Mouse (Mus musculus) limb, embryonic 13.5 days (tissue): Measurements from ENCODE around the gene Cep95. TPM values are rescaled to one million over a fixed set of nuclear protein-coding genes. Genes with fewer than 3 reads are reported as not detected.
"Not testable (repeated sequence)": the region's sequence is repeated elsewhere in the genome, so short reads cannot be mapped to it uniquely, and the experiment has no call there.

Experiments used
- ATAC-seq: fragments of 200-750 bp; cut with Nextera tagmentation; 2 replicates; pipeline ENCODE4 v1.8.0; 2017; ENCODE audit warnings: low read depth, moderate number of reproducible peaks, moderate TSS enrichment; ENCODE audit not compliant: low FRiP score
- H3K27ac ChIP-seq: fragments of 300-500 bp; sonication (generic); 2 replicates; pipeline ENCODE4 v1.5.1; 2015; ENCODE audit warnings: inconsistent platforms, mild to moderate bottlenecking, moderate library complexity
- H3K27me3 ChIP-seq: fragments of 300-500 bp; sonication (generic); 2 replicates; pipeline ENCODE4 v1.6.1; 2015; ENCODE audit warnings: mild to moderate bottlenecking, inconsistent platforms
- H3K36me3 ChIP-seq: fragments of 300-500 bp; sonication (generic); 2 replicates; pipeline ENCODE4 v1.6.1; 2015; ENCODE audit warnings: inconsistent platforms, mild to moderate bottlenecking, moderate library complexity
- H3K4me1 ChIP-seq: fragments of 300-500 bp; sonication (generic); 2 replicates; pipeline ENCODE4 v1.6.1; 2015; ENCODE audit warnings: inconsistent platforms
- H3K4me2 ChIP-seq: fragments of 300-500 bp; sonication (generic); replicated peaks from 2 replicates; pipeline ENCODE4 v1.6.1; 2015; ENCODE audit warnings: inconsistent platforms, mild to moderate bottlenecking, moderate library complexity
- H3K4me3 ChIP-seq: fragments of 300-500 bp; sonication (generic); 2 replicates; pipeline ENCODE4 v1.5.1; 2015; ENCODE audit warnings: moderate library complexity, mild to moderate bottlenecking, inconsistent platforms
- H3K9ac ChIP-seq: fragments of 300-500 bp; sonication (generic); 2 replicates; pipeline ENCODE4 v1.6.1; 2015; ENCODE audit warnings: mild to moderate bottlenecking, inconsistent platforms
- H3K9me3 ChIP-seq: fragments of 300-500 bp; sonication (generic); 2 replicates; pipeline ENCODE4 v1.6.1; 2016; ENCODE audit warnings: inconsistent platforms
- WGBS: fragments of 180-500 bp; shearing (Covaris S2); methylation state at CpG from one replicate; pipeline ENCODE4 v1.1.7; 2015; 5-methylcytosine and 5-hydroxymethylcytosine counted together
- polyA plus RNA-seq: library from polyadenylated mRNA; unstranded; fragments of >200 nt; fragmentation: Nextera tagmentation; extraction: Ambion mirVana; gene quantifications from 2 replicates; pipeline ENCODE4 v1.2.1, GENCODE M21; 2015

Cep95 gene
- polyA plus RNA-seq, 1 experiment from 2014 or later: 28.9 TPM

GRCm38 (mm10) chr11:106789649-106790048, 597 bp downstream of the Cep95 start:
- no peak for ATAC-seq
- Histone ChIP-seq H3K27ac (peak overlapping the region; percentile 97; the same call in 1 of the 2 replicates), H3K9me3 (no peaks in the 10 kb centered on the region), H3K9ac (peak overlapping the region; percentile 99), H3K4me3 (peak overlapping the region; percentile 94), H3K4me2 (peak overlapping the region; percentile 84), H3K36me3 (peaks cover 47% of the 10 kb centered on the region), H3K27me3 (no peaks in the 10 kb centered on the region), H3K4me1 (peaks cover 38% of the 10 kb centered on the region)
- WGBS: under 1% methylated on average over 6 of the region's 6 CpGs

- Histone ChIP-seq H3K9me3 (peaks cover 6% of the 10 kb centered on the region; the same call in 1 of the 2 replicates), H3K4me3 (no peak overlapping the region), H3K4me2 (no peak overlapping the region), H3K36me3 (peaks cover 54% of the 10 kb centered on the region), H3K9ac (no peak overlapping the region), H3K27me3 (no peaks in the 10 kb centered on the region), H3K4me1 (peaks cover 31% of the 10 kb centered on the region), H3K27ac (no peak overlapping the region)
- 75% methylated on average over 4 of the region's 4 CpGs for WGBS
- ATAC-seq: no peak
These were observed 4.8 kb downstream of the Cep95 start for GRCm38 (mm10) chr11:106793846-106794245.

- no peak overlapping the region for H3K4me3 ChIP-seq
- peak; percentile 67; the same call in 1 of the 2 replicates for ATAC-seq
- peaks cover 6% of the 10 kb centered on the region; the same call in 1 of the 2 replicates for H3K9me3 ChIP-seq
- H3K9ac ChIP-seq: peak overlapping the region; percentile 25; the same call in 1 of the 2 replicates
- WGBS: 19% methylated on average over 9 of the region's 9 CpGs
- H3K4me2 ChIP-seq: peak overlapping the region; percentile 30
- peak overlapping the region; percentile 40; the same call in 1 of the 2 replicates for H3K27ac ChIP-seq
- peaks cover 73% of the 10 kb centered on the region for H3K36me3 ChIP-seq
- H3K27me3 ChIP-seq: no peaks in the 10 kb centered on the region
- peaks cover 20% of the 10 kb centered on the region for H3K4me1 ChIP-seq
These were observed 6.6 kb downstream of the Cep95 start for GRCm38 (mm10) chr11:106795679-106796078.

- Histone ChIP-seq H3K27me3 (no peaks in the 10 kb centered on the region), H3K9ac (no peak overlapping the region), H3K4me2 (no peak overlapping the region), H3K4me3 (no peak overlapping the region), H3K36me3 (peaks cover 88% of the 10 kb centered on the region), H3K27ac (no peak overlapping the region), H3K4me1 (no peaks in the 10 kb centered on the region), H3K9me3 (peaks cover 6% of the 10 kb centered on the region; the same call in 1 of the 2 replicates)
- no peak for ATAC-seq
- WGBS: 86% methylated on average over 10 of the region's 10 CpGs
These were observed 13.1 kb downstream of the Cep95 start for GRCm38 (mm10) chr11:106802069-106802627.

DNA sequence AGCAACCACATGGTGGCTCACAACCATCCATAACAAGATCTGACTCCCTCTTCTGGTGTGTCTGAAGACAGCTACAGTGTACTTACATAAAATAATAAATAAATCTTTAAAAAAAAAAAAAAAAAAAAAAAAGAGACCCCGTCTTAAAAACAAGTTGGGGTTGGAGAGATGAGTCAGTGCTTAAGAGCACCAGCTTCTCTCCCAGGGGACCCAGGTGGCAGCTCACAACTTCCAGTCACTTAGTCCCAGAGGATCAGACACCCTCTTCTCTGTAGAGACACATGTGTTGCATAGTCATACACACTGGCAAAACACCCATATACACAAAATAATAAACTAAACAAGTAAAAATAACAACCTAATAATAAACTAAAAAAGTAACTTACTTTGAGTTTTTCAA, 18.4 kb downstream of the Cep95 start:
- not testable (repeated sequence) for H3K9ac ChIP-seq, H3K9me3 ChIP-seq, H3K27ac ChIP-seq, H3K4me3 ChIP-seq, H3K27me3 ChIP-seq, H3K4me2 ChIP-seq, ATAC-seq, H3K4me1 ChIP-seq
- WGBS: 100% methylated on average over 1 of the region's 1 CpGs
- peaks cover 80% of the 10 kb centered on the region for H3K36me3 ChIP-seq

DNA sequence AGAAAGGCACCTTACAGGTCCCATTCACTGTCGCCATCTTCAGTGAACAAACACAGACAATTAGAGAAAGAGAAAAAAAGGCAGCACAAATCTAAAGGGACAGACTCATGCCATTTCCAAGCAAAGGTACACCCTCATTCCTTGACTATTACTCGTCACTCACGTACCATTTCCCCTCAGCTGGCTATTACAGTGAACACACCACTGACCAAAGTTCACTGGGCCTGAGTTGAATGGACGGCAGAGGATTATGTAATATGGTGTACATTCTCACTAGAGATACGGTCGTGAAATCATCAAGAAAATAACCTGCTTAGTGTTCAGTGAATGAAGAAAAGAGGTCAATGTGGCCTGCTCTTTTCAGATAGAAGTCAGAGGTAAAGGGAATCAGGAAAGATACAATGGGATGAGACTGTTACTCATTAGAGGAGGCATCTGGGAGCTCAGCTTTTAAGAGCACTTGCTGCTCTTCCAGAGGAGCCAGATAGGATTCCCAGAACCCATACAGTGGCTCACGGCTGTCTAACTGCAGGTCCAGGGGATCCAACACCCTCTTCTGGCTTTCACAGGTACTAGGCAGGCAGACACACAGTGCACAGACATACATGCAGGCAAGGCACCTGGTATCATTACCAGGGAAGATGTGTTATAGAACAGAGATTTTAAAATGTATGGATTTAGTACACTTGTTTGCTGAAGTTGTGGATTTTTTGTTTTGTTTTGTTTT, 23.5 kb downstream of the Cep95 start:
- Histone ChIP-seq H3K4me1 (no peaks in the 10 kb centered on the region), H3K4me3 (no peak overlapping the region), H3K9ac (no peak overlapping the region), H3K27me3 (no peaks in the 10 kb centered on the region), H3K4me2 (no peak overlapping the region), H3K9me3 (no peaks in the 10 kb centered on the region), H3K36me3 (peaks cover 94% of the 10 kb centered on the region), H3K27ac (no peak overlapping the region)
- WGBS: 88% methylated on average over 7 of the region's 7 CpGs
- no peak for ATAC-seq

DNA sequence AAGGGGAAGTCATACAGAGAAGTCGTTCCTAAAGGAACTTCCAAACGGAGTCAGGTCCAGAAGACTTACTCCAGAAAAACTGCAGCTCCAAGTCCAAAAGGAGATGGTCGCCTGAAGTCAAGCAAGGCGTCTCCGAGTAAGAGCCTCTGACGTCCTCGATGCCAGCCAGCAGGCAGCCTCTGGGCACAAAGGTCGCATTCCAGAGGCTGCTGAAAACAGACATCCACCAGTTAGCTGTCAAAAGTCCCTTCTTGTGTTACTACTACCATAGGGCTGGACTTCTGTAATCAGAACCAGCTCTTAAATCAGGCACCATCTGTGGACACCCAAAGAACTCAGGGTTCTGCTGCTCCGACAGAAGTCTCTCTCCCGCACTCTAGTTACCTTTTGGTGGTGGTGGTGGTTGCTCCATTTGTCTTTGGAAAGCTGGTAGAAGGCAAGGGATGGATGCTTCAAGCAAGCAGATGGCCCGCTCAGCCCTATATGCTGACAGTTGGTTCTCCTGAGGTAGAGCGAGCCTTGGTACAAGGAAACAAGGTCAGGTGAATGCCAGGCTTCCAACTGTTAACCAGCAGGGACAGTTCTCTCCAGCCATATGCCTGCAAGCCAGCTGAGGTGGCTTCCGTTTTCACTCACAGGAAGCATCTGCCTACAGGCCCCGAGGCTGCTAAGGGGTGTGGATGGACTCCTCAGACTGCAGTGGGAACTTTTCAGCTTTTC, 25.7 kb downstream of the Cep95 start:
- peaks cover 21% of the 10 kb centered on the region for H3K4me1 ChIP-seq
- WGBS: 72% methylated on average over 14 of the region's 14 CpGs
- no peaks in the 10 kb centered on the region for H3K27me3 ChIP-seq
- ATAC-seq: no peak
- no peak overlapping the region for H3K27ac ChIP-seq
- no peak overlapping the region for H3K4me2 ChIP-seq
- no peaks in the 10 kb centered on the region for H3K9me3 ChIP-seq
- peaks cover 92% of the 10 kb centered on the region for H3K36me3 ChIP-seq
- no peak overlapping the region for H3K4me3 ChIP-seq
- H3K9ac ChIP-seq: no peak overlapping the region

GRCm38 (mm10) chr11:106815331-106815730, 26.3 kb downstream of the Cep95 start:
- Histone ChIP-seq H3K9me3 (no peaks in the 10 kb centered on the region), H3K27ac (no peak overlapping the region), H3K9ac (no peak overlapping the region), H3K27me3 (no peaks in the 10 kb centered on the region), H3K36me3 (peaks cover 91% of the 10 kb centered on the region), H3K4me1 (peaks cover 21% of the 10 kb centered on the region), H3K4me3 (no peak overlapping the region), H3K4me2 (no peak overlapping the region)
- WGBS: 96% methylated on average over 2 of the region's 2 CpGs
- no peak for ATAC-seq

DNA sequence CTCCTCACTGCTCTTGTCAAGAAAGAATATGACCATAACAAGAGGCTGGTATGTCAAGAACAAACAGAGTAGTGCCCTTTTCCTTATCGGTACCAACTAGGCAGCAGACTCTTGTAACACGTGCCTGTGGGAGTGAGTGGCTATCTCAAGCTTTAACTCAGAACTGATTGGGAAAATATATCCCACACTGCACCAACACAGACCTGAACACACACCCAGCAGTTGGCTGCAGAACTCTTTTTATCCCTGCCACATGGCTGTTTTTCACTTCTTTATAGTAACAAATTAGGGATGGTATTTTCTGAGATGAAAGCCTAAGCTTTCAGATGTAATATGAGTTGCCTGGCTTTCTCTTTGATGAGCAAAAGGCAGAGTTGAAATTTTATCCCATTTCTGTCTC, 26.7 kb downstream of the Cep95 start:
- no peak overlapping the region for H3K4me2 ChIP-seq
- H3K9ac ChIP-seq: no peak overlapping the region
- H3K9me3 ChIP-seq: no peaks in the 10 kb centered on the region
- H3K27ac ChIP-seq: no peak overlapping the region
- peaks cover 21% of the 10 kb centered on the region for H3K4me1 ChIP-seq
- H3K4me3 ChIP-seq: no peak overlapping the region
- H3K27me3 ChIP-seq: no peaks in the 10 kb centered on the region
- no peak for ATAC-seq
- peaks cover 92% of the 10 kb centered on the region for H3K36me3 ChIP-seq
- WGBS: 86% methylated on average over 2 of the region's 2 CpGs

- H3K9me3 ChIP-seq: no peaks in the 10 kb centered on the region
- peaks cover 27% of the 10 kb centered on the region for H3K4me1 ChIP-seq
- H3K36me3 ChIP-seq: peaks cover 90% of the 10 kb centered on the region
- ATAC-seq: no peak
- 83% methylated on average over 7 of the region's 7 CpGs for WGBS
- no peaks in the 10 kb centered on the region for H3K27me3 ChIP-seq
- no peak overlapping the region for H3K9ac ChIP-seq
- no peak overlapping the region for H3K4me2 ChIP-seq
- H3K27ac ChIP-seq: no peak overlapping the region
- H3K4me3 ChIP-seq: no peak overlapping the region
These were observed 27.3 kb downstream of the Cep95 start for GRCm38 (mm10) chr11:106816316-106816715.

- Histone ChIP-seq H3K27ac (no peak overlapping the region), H3K36me3 (peaks cover 85% of the 10 kb centered on the region), H3K27me3 (no peaks in the 10 kb centered on the region), H3K4me1 (peaks cover 29% of the 10 kb centered on the region), H3K9me3 (no peaks in the 10 kb centered on the region), H3K4me3 (no peak overlapping the region), H3K9ac (no peak overlapping the region), H3K4me2 (no peak overlapping the region)
- no peak for ATAC-seq
- WGBS: 92% methylated on average over 3 of the region's 3 CpGs
These were observed 28.1 kb downstream of the Cep95 start for GRCm38 (mm10) chr11:106817156-106817555.

GRCm38 (mm10) chr11:106817808-106818207, 28.8 kb downstream of the Cep95 start:
- peaks cover 29% of the 10 kb centered on the region for H3K4me1 ChIP-seq
- H3K36me3 ChIP-seq: peaks cover 85% of the 10 kb centered on the region
- H3K9me3 ChIP-seq: no peaks in the 10 kb centered on the region
- H3K27ac ChIP-seq: no peak overlapping the region
- ATAC-seq: no peak
- H3K27me3 ChIP-seq: no peaks in the 10 kb centered on the region
- H3K4me3 ChIP-seq: no peak overlapping the region
- no peak overlapping the region for H3K4me2 ChIP-seq
- H3K9ac ChIP-seq: no peak overlapping the region
- 84% methylated on average over 6 of the region's 6 CpGs for WGBS
